Mouse (Mus musculus) forebrain, postnatal 0 days (tissue): ENCODE measurements at regions not wholly inside any gene's neighbourhood (a gene's known extent, or its start where the extent isn't known, plus 50 kb on each side); places are given as distances from the start of the nearest gene placed in this dataset.

Experiments used
- ATAC-seq: fragments of 200-750 bp; cut with Nextera tagmentation; 2 replicates; pipeline ENCODE4 v1.8.0; 2017; ENCODE audit warnings: mild to moderate bottlenecking, moderate library complexity
- DNase-seq: peaks from one replicate; pipeline ENCODE4 v3.0.0-alpha.2; 2015
- H3K27ac ChIP-seq: fragments of 300-500 bp; sonication (generic); 2 replicates; pipeline ENCODE4 v1.5.1; 2014; ENCODE audit warnings: low read depth, mild to moderate bottlenecking, antibody characterized with exemption, low read length, moderate library complexity, mixed read lengths
- H3K27me3 ChIP-seq: fragments of 300-500 bp; sonication (generic); 2 replicates; pipeline ENCODE4 v1.6.1; 2014; ENCODE audit warnings: mild to moderate bottlenecking, low read length, mixed read lengths; ENCODE audit not compliant: insufficient read depth
- H3K36me3 ChIP-seq: fragments of 300-500 bp; sonication (generic); 2 replicates; pipeline ENCODE4 v1.6.1; 2014; ENCODE audit warnings: mild to moderate bottlenecking, moderate library complexity; ENCODE audit not compliant: insufficient read depth
- H3K4me1 ChIP-seq: fragments of 300-500 bp; sonication (generic); 2 replicates; pipeline ENCODE4 v1.6.1; 2014; ENCODE audit warnings: antibody characterized with exemption; ENCODE audit not compliant: insufficient read depth
- H3K4me2 ChIP-seq: fragments of 300-500 bp; sonication (generic); 2 replicates; pipeline ENCODE4 v1.6.1; 2014; ENCODE audit warnings: low read depth, mild to moderate bottlenecking, moderate library complexity
- H3K4me3 ChIP-seq: fragments of 300-500 bp; sonication (generic); 2 replicates; pipeline ENCODE4 v1.5.1; 2014; ENCODE audit warnings: low read depth, low read length, mixed read lengths
- H3K9ac ChIP-seq: fragments of 300-500 bp; sonication (generic); 2 replicates; pipeline ENCODE4 v1.6.1; 2014; ENCODE audit warnings: mild to moderate bottlenecking
- H3K9me3 ChIP-seq: fragments of 300-500 bp; sonication (generic); 2 replicates; pipeline ENCODE4 v1.6.1; 2016; ENCODE audit warnings: low read length
- CTCF ChIP-seq: sonication (generic); IDR thresholded peaks from 2 replicates; pipeline ENCODE4 v1.5.1; 2016; ENCODE audit warnings: antibody characterized with exemption, control low read depth, low read depth
- WGBS: fragments of 180-500 bp; shearing (Covaris S2); extraction: QIAGEN DNeasy Blood & Tissue Kit; methylation state at CpG from one replicate; pipeline ENCODE4 v1.1.7; 2014; 5-methylcytosine and 5-hydroxymethylcytosine counted together

- DNase-seq (no peak), ATAC-seq (no peak)
- no peak for TF ChIP-seq CTCF
- H3K9me3 ChIP-seq: no peaks in the 10 kb centered on the region
- H3K27ac ChIP-seq: no peak overlapping the region
- H3K4me1 ChIP-seq: no peaks in the 10 kb centered on the region
- H3K36me3 ChIP-seq: no peaks in the 10 kb centered on the region
- no peak overlapping the region for H3K4me3 ChIP-seq
- H3K27me3 ChIP-seq: no peaks in the 10 kb centered on the region
- H3K9ac ChIP-seq: no peak overlapping the region
- H3K4me2 ChIP-seq: no peak overlapping the region
- 84% methylated on average over 3 of the region's 3 CpGs for WGBS
Measured at GRCm38 (mm10) chr12:39785026-39785425, 252.8 kb downstream of the Arl4a start.

DNA sequence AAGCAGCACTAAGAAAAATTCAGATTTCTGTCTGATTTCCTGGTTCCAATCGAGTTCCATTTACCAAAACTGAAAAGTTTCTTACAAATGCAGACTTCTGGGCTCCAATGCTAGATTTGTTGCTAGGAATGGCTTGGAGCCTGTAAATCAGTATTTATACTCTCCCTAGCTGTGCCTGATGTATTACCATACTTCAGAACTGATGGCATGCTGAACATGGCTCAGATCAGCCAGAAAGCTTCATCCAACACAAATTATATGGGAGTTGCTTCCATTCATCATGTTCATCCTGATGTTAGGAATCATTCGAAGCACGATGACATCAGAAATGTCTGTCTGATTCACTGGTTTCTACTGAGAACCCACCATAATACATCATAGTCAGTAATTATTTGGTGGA lies 253.3 kb downstream of the Arl4a start:
- Histone ChIP-seq H3K9me3 (no peaks in the 10 kb centered on the region), H3K4me2 (no peak overlapping the region), H3K27me3 (no peaks in the 10 kb centered on the region), H3K9ac (no peak overlapping the region), H3K36me3 (no peaks in the 10 kb centered on the region), H3K4me1 (no peaks in the 10 kb centered on the region), H3K4me3 (no peak overlapping the region), H3K27ac (no peak overlapping the region)
- 81% methylated on average over 3 of the region's 3 CpGs for WGBS
- ATAC-seq (no peak), DNase-seq (no peak)
- TF ChIP-seq CTCF: no peak

DNA sequence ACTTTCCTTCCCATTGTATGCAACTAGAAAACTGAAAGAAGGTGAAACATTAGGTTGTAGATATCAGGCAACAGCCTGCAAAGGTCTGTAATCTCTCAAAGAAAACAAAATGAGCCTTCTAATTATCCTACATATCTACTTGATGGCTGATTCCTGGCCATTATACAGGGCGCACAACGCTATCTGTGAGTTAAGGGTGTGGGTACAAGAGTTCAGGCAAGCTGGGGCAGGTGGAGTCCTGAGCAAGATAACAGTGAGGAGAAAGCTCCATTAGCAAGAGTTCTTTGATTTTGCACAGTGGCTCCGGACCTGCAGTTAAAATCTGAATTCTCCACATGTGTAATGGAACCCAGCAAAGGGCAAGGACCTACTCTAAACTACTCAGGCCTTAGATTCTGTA lies 261.7 kb downstream of the Arl4a start:
- Histone ChIP-seq H3K4me3 (no peak overlapping the region), H3K4me1 (no peaks in the 10 kb centered on the region), H3K4me2 (no peak overlapping the region), H3K27me3 (no peaks in the 10 kb centered on the region), H3K9me3 (no peaks in the 10 kb centered on the region), H3K27ac (no peak overlapping the region), H3K9ac (no peak overlapping the region), H3K36me3 (no peaks in the 10 kb centered on the region)
- no peak for TF ChIP-seq CTCF
- ATAC-seq (no peak), DNase-seq (no peak)
- WGBS: 91% methylated on average over 3 of the region's 3 CpGs

DNA sequence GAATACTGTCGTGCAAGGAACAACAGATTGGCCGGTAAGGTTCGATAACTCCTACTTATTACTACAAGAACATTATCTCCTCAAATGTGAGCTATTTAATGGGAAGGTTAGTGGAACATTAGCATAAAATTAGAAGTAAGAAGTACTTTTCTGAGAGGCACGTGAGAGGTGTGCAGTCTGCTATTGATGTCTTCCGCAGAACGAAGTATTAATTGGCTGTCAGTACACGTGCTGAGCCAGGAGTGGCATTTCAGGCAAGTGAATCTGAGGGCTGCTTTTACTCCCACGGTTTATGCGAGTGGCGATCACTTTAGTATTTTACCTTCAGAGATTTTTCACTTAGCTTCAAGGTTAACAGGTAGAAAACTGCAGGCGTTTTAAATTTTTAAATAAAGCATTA lies 270.8 kb downstream of the Arl4a start:
- peak; percentile 54; the same call in 1 of the 2 replicates for ATAC-seq
- Histone ChIP-seq H3K4me1 (no peaks in the 10 kb centered on the region), H3K9ac (no peak overlapping the region), H3K36me3 (no peaks in the 10 kb centered on the region), H3K27ac (no peak overlapping the region), H3K4me3 (no peak overlapping the region), H3K9me3 (no peaks in the 10 kb centered on the region), H3K27me3 (no peaks in the 10 kb centered on the region), H3K4me2 (no peak overlapping the region)
- no peak for TF ChIP-seq CTCF
- whole genome bisulfite sequencing: 66% methylated on average over 11 of the region's 11 CpGs
- no peak for DNase-seq

GRCm38 (mm10) chr12:39763529-39763928 lies 274.3 kb downstream of the Arl4a start:
- no peak for TF ChIP-seq CTCF
- Histone ChIP-seq H3K4me3 (no peak overlapping the region), H3K9ac (no peak overlapping the region), H3K27ac (no peak overlapping the region), H3K9me3 (no peaks in the 10 kb centered on the region), H3K36me3 (no peaks in the 10 kb centered on the region), H3K4me1 (no peaks in the 10 kb centered on the region), H3K27me3 (no peaks in the 10 kb centered on the region), H3K4me2 (no peak overlapping the region)
- DNase-seq (no peak), ATAC-seq (no peak)
- 81% methylated on average over 3 of the region's 3 CpGs for WGBS

DNA sequence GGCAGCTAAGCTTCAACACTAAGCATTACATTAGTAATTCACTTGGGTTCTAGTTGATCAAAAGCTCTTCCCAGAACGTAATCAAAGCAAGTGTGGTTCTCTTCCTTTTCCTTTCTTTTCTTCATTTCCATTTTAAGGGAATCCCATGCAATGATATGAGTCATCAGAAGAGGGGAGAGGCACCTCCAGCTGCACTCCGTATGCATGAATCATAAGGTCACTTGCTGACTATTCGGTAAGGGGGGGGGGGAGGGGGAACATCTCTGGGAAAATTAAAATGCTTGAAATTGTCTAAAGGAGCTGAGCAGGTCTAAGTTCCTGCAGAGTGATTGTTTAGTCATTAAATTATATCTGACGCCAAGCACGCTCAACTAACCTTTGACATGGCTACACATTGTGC lies 275.9 kb downstream of the Arl4a start:
- no peak overlapping the region for H3K4me3 ChIP-seq
- no peak overlapping the region for H3K27ac ChIP-seq
- H3K4me2 ChIP-seq: no peak overlapping the region
- no peaks in the 10 kb centered on the region for H3K27me3 ChIP-seq
- H3K9me3 ChIP-seq: no peaks in the 10 kb centered on the region
- H3K4me1 ChIP-seq: no peaks in the 10 kb centered on the region
- no peaks in the 10 kb centered on the region for H3K36me3 ChIP-seq
- ATAC-seq (no peak), DNase-seq (no peak)
- WGBS: 74% methylated on average over 5 of the region's 5 CpGs
- TF ChIP-seq CTCF: no peak
- no peak overlapping the region for H3K9ac ChIP-seq

- H3K27ac ChIP-seq: no peak overlapping the region
- H3K9ac ChIP-seq: no peak overlapping the region
- no peaks in the 10 kb centered on the region for H3K9me3 ChIP-seq
- no peaks in the 10 kb centered on the region for H3K36me3 ChIP-seq
- DNase-seq (no peak), ATAC-seq (no peak)
- no peak for TF ChIP-seq CTCF
- H3K4me1 ChIP-seq: no peaks in the 10 kb centered on the region
- H3K4me2 ChIP-seq: no peak overlapping the region
- 74% methylated on average over 1 of the region's 1 CpGs for WGBS
- H3K27me3 ChIP-seq: no peaks in the 10 kb centered on the region
- no peak overlapping the region for H3K4me3 ChIP-seq
Measured at GRCm38 (mm10) chr12:39761326-39761725, 276.5 kb downstream of the Arl4a start.

DNA sequence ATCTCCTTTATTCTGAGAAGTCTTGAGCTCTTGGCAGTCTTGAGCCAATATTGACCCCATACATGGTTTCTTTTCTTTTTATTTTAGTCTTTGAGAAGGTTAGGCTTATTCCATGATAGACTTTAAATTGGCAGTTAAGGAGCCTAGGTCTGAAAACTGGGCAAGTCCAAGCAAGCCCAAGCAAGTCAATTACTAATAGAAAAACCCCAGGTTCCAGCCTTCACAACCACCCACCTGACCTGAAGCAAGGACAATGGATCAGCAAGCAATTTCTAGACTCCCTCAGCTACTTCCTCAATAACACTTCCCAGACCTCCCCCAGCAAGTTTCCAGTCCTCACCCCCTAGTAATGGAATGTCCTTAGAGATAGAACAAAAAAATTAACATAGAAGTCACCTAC lies 279.9 kb downstream of the Arl4a start:
- DNase-seq (no peak), ATAC-seq (no peak)
- Histone ChIP-seq H3K36me3 (no peaks in the 10 kb centered on the region), H3K27me3 (no peaks in the 10 kb centered on the region), H3K9me3 (no peaks in the 10 kb centered on the region), H3K4me2 (no peak overlapping the region), H3K4me1 (no peaks in the 10 kb centered on the region), H3K9ac (no peak overlapping the region), H3K4me3 (no peak overlapping the region), H3K27ac (no peak overlapping the region)
- TF ChIP-seq CTCF: no peak
